8 mouse cellular contexts compared by ENCODE assay signal in the genomic region with DNA sequence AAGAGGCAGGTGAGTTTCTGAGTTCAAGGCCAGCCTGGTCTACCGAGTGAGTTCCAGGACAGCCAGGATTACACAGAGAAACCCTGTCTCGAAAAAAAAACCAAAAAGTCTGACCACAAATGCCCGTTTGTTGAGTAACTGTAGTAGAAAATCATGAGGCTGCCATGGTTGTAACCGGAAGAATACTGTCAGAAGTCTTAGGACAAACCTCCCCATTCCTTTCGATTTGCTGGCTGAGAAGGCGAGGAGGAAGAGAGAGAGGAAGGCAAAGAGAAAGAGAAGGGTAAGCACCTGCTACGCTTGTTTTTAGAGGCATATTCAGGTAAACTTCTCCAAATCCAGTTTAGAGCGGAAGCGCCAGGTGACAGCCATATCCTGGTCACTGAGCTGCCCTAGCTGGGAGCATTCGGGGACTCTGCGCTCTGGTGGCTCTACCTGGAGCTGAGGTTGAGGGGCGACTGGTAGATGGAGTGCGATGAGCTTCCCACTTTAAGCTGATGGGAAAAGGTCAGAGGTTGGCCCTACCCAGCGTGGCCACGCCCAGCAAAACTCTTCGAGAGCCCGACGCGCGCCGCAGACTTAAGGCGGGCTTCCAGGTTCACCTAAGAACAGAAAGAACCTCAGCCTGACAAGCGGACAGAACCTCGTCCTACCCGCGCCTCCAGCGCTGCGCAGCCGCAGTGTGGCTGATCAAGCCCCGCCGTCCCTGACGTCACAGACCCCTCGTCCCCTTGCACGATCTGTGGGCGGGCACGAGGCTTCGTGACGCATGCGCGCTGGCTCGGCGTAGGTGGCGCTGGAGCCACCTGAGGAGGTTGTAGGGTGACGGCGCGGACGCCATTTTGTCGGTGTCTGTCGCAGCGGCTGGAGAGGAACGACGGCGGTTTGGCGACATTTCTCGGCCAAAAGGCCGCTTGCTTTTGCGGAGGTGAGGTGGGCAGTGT. TPM values are rescaled to one million over a fixed set of nuclear protein-coding genes. Genes with fewer than 3 reads are reported as not detected.
DNase-seq lines count a peak whose midpoint lies in the region; ATAC-seq and TF ChIP-seq lines count a peak whose summit lies in the region.

A gene (minus strand): TSS at position 705 of the 944 bp plus-strand sequence.

- peak within 1 kb of the TSS; percentile 99 for H3K9ac ChIP-seq in hindbrain, embryonic 13.5 days

- peaks cover 36% of the 10 kb centered on the region for H3K4me1 ChIP-seq in hindbrain, embryonic 13.5 days (replicated peaks)

- H3K9me3 ChIP-seq in hindbrain, embryonic 13.5 days, result no peaks in the 10 kb centered on the region

- in situ Hi-C loops in Patski (cut with MboI; ENCODE audit: low pct_unique_long_range_greater_than_20kb), result loop anchor here (10.0 to 25.0 kb wide), 2 partner anchors 200 to 328 kb away; a partner anchor contains a TSS

- POLR2A ChIA-PET in Patski (lab: Charles Lee), result interaction anchor here (0.9 kb wide), 1 partner anchor 344 kb away, joined by 3 read pairs; a partner anchor contains a TSS

- H3K27ac ChIP-seq in hindbrain, embryonic 13.5 days, result peak within 1 kb of the TSS; percentile 97

- WGBS in hindbrain, embryonic 13.5 days, result 11% methylated on average over 57 of the region's 57 CpGs

- peak within 1 kb of the TSS; percentile 95 for H3K4me3 ChIP-seq in hindbrain, embryonic 13.5 days

- ATAC-seq in Patski, result peak; percentile 90
- peak; percentile 99 for ATAC-seq in hindbrain, embryonic 13.5 days (ENCODE audit: low FRiP score)

- CTCF ChIA-PET in Patski (lab: Charles Lee), result interaction anchor here (2.3 kb wide), 1 partner anchor 206 kb away, joined by 5 read pairs; no protein-coding TSS in a partner anchor

- DNase-seq in Patski (ENCODE audit: low read depth, low spot score), result peak; percentile 80
- peak; percentile 99 for DNase-seq in cerebellum, postnatal 14 days
- DNase-seq in frontal cortex, postnatal 14 days (ENCODE audit: low spot score in 2 of 2), result peak; percentile 96 to 98
- DNase-seq in layer of hippocampus, postnatal 25 days (ENCODE audit: extremely low spot score in 1 of 2, low spot score in 1 of 2), result peak; percentile 97
- DNase-seq in lung, postnatal 25 days (ENCODE audit: low spot score), result peak; percentile 99
- DNase-seq in retina, embryonic 14.5 days (ENCODE audit: low spot score), result peak; percentile 99
- DNase-seq in thymus, postnatal 4 days, result peak; percentile 99

- peak within 1 kb of the TSS; percentile 76 for H3K4me2 ChIP-seq in hindbrain, embryonic 13.5 days

- H3K27me3 ChIP-seq in Patski, result peaks cover 3% of the 10 kb centered on the region
- H3K27me3 ChIP-seq in hindbrain, embryonic 13.5 days, result no peaks in the 10 kb centered on the region

- TF ChIP-seq CTCF in Patski (IDR thresholded peaks at IDR 0.05), result no peak

- H3K36me3 ChIP-seq in hindbrain, embryonic 13.5 days, result 0 out of 2 replicates have a peak, but pooled peaks cover 8% of the 10 kb centered on the region

RNA-seq across cellular contexts. Expression of the gene that starts here (rescaled TPM):
- 0.10 TPM for polyA plus RNA-seq in Patski (2021)
- 0.26 and 0.27 TPM in 2 replicates for polyA plus RNA-seq in hindbrain, embryonic 13.5 days (2015; fragmentation: Nextera tagmentation; extraction: Ambion mirVana)
- under 1 TPM; 0.42 to 0.68 TPM for total RNA-seq in layer of hippocampus, postnatal 25 days (2021)

Comparison
In these comparisons a context has a peak if more than half of its experiments do, and no peak if none do; other contexts are left out.
1. Peak in every context shown above with its lines: DNase-seq, ATAC-seq, H3K4me3 ChIP-seq and H3K27ac ChIP-seq.
2. Peak in DNase-seq and ATAC-seq in Patski; RNA of the gene not detected or under 1 TPM.
3. Peak in ATAC-seq, H3K4me3 ChIP-seq, H3K27ac ChIP-seq, H3K9ac ChIP-seq and H3K4me2 ChIP-seq in hindbrain, embryonic 13.5 days; RNA of the gene not detected or under 1 TPM.
4. Peak in DNase-seq in layer of hippocampus, postnatal 25 days; RNA of the gene not detected or under 1 TPM.